Mouse (Mus musculus) kidney, adult 2 months (tissue): ENCODE data around the gene Mapre1. TPM values are rescaled to one million over a fixed set of nuclear protein-coding genes. Genes with fewer than 3 reads are reported as not detected.
"Not testable (repeated sequence)": the region's sequence is repeated elsewhere in the genome, so short reads cannot be mapped to it uniquely, and the experiment has no call there.

Experiments used
- DNase-seq: peaks from one replicate; pipeline ENCODE4 v3.0.0; 2021
- H3K27ac ChIP-seq: fragments of 200-500 bp; 2 replicates; pipeline ENCODE4 v1.5.1; 2012; ENCODE audit warnings: low read depth, low read length, control low read depth, inconsistent platforms; ENCODE audit not compliant: insufficient read depth
- H3K27me3 ChIP-seq: fragments of 200-500 bp; replicated peaks from 2 replicates; pipeline ENCODE4 v1.6.1; 2012; ENCODE audit warnings: mild to moderate bottlenecking, moderate library complexity, low read length, inconsistent platforms; ENCODE audit not compliant: control insufficient read depth, insufficient read depth
- H3K36me3 ChIP-seq: fragments of 200-500 bp; 2 replicates; pipeline ENCODE4 v1.6.1; 2012; ENCODE audit warnings: mild to moderate bottlenecking, moderate library complexity, low read length, inconsistent platforms; ENCODE audit not compliant: control insufficient read depth, insufficient read depth
- H3K4me1 ChIP-seq: fragments of 200-500 bp; 2 replicates; pipeline ENCODE4 v1.6.1; 2011; ENCODE audit warnings: low read length; ENCODE audit not compliant: control insufficient read depth, insufficient read depth
- H3K4me3 ChIP-seq: fragments of 200-500 bp; 2 replicates; pipeline ENCODE4 v1.5.1; 2011; ENCODE audit warnings: mild to moderate bottlenecking, low read depth, low read length, control low read depth; ENCODE audit not compliant: insufficient read depth
- CTCF ChIP-seq: fragments of 200-500 bp; conservative IDR thresholded peaks from 2 replicates; pipeline ENCODE4 v1.5.1; 2011; ENCODE audit warnings: low read depth, mild to moderate bottlenecking, control low read depth, low read length, moderate library complexity, mixed read lengths; ENCODE audit not compliant: insufficient read depth, insufficient read length
- POLR2A ChIP-seq: fragments of 200-500 bp; IDR thresholded peaks from one replicate; pipeline ENCODE4 v1.6.1; 2011; ENCODE audit warnings: low read depth, low read length, control low read depth
- WGBS: fragments of 180-500 bp; shearing (Covaris S2); methylation state at CpG from one replicate; pipeline ENCODE4 v1.1.7; 2018; 5-methylcytosine and 5-hydroxymethylcytosine counted together
- polyA plus RNA-seq: library from polyadenylated mRNA; depleted of rRNA; stranded (reverse); fragments of >200 nt; gene quantifications from 2 replicates; pipeline ENCODE4 v1.2.3, GENCODE M21; 2012; rRNA removed

Gene Mapre1
- polyA plus RNA-seq, result 8.2 and 11.2 TPM in 2 replicates

DNA sequence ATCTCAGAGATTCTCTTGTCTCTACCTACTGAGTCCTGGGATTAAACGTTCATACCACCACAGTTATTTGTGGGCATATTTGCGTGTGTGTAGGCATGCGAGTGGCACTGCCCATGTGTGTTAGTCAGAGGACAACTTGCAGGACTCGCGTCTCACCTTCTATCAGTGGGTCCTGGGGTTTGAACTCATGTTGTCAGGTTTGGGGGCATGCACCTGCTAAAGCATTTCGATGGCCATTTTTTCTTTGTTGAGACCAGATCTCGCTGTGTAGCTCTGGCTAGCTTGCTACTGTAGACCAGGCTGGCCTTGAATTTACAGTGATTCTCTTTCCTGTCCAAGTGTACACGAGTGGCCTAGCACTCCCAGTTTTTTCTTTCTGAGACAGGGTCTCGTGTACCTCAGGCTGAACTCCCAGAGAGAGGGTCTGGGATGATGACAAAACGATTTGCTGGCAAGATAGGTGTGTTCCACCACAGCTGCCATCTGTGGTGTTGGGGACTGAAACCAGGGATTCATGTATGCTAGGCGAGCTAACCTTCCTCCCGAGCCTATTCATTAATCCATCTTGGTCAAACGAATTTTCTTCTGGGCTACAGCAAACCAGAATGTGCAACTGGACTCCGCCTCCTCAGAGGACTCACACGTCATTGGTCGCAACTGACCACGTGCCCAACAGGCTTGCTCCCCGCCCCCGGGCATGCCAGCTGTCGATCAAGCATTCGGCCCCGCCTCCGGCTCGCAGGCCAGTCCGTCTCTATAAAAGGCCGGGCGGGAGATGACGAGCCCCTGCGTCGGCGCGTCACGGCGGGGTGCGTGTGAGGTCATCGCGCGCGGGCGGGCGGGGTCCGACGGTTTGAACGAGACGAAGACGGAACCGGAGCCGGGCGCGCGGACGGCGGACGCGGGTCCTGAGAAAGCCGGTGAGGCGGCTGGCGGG, at the start of gene Mapre1:
Gene Mapre1 (plus strand): TSS at position 775 of the 937 bp plus-strand sequence.
- peak; percentile 100 for DNase-seq
- WGBS, result 11% methylated on average over 58 of the region's 58 CpGs
- peak within 1 kb of the TSS; percentile 96 for H3K4me3 ChIP-seq

GRCm38 (mm10) chr2:153693413-153693812, 47.7 kb upstream of the Mapre1 start:
- H3K4me1 ChIP-seq, H3K36me3 ChIP-seq, H3K27ac ChIP-seq, DNase-seq, H3K27me3 ChIP-seq, H3K4me3 ChIP-seq: not testable (repeated sequence)
- WGBS, result 36% methylated on average over 7 of the region's 7 CpGs

More for the DNA sequence above, at the start of gene Mapre1:
- Histone ChIP-seq H3K4me1 (peaks cover 22% of the 10 kb centered on the region), H3K36me3 (no peaks in the 10 kb centered on the region), H3K27me3 (no peaks in the 10 kb centered on the region), H3K27ac (peak within 1 kb of the TSS; percentile 71)
- TF ChIP-seq CTCF (no peak), POLR2A (no peak)

DNA sequence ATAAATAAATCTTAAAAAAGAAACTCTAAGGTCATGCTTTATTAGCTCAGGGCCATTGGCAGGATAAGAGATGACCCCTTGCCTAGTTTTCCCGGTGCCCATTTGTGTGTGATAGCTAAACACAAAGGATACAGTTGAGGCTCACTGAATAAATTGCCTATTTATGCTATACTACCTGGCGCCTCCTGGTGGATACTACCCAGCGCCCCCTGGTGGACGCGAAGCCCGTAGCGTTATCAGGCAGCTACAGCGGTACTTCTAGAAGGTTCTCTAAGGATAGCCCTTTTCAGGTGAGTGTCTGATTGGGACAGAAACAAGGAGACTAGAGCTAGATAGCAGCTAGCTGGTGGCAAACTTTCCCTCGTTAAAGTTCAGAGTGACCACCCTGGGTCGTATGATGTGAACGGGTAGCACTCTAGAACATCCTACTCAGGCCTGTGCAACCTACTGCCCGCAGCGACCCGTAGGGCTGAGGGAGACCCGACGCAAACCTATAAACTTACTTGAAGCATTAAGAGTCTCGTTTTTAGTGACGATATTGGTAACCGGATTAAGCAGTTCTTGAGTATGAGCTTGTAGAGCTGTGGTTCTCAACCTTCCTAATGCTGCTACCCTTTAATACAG, 46.5 kb upstream of the Mapre1 start:
- TF ChIP-seq CTCF (peak; percentile 65), POLR2A (no peak)
- peak; percentile 24 for DNase-seq
- Histone ChIP-seq H3K4me3 (no peak overlapping the region), H3K27me3 (no peaks in the 10 kb centered on the region), H3K4me1 (peaks cover 3% of the 10 kb centered on the region; the same call in 1 of the 2 replicates), H3K27ac (no peak overlapping the region), H3K36me3 (no peaks in the 10 kb centered on the region)
- WGBS, result 67% methylated on average over 19 of the region's 19 CpGs

- no peaks in the 10 kb centered on the region for H3K27me3 ChIP-seq
- no peak within 1 kb of the TSS for H3K4me3 ChIP-seq
- H3K27ac ChIP-seq, result no peak within 1 kb of the TSS
- H3K4me1 ChIP-seq, result peaks cover 3% of the 10 kb centered on the region; the same call in 1 of the 2 replicates
- TF ChIP-seq CTCF, result no peak
- TF ChIP-seq POLR2A, result no peak
- DNase-seq, result no peak
- no peaks in the 10 kb centered on the region for H3K36me3 ChIP-seq
Observed at GRCm38 (mm10) chr2:153696352-153696751, 44.7 kb upstream of the Mapre1 start, which contains the start of gene Dnmt3c. TSS of gene Dnmt3c (plus strand) at chr2:153696652.

DNA sequence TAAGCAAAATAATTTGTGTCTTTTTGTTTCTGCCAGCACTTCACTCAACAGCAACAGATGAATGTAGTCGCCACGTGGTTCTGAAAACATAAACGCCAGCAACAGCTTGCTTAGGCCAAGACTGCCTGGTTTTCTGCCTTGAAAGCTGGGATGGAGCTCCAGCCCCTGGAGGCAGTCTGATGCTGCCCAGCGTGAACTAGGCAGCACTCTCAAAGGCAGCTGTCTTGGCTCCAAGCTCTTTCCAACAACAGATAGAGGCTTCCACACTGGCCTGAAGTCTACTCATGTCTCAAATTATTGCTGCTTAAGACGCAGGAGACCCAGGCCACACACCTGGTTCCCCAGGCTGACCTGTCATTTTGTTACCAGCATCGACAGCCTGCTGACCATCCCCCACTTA, 37.7 kb upstream of the Mapre1 start:
- Histone ChIP-seq H3K27me3 (no peaks in the 10 kb centered on the region), H3K27ac (no peak overlapping the region), H3K4me3 (no peak overlapping the region), H3K36me3 (no peaks in the 10 kb centered on the region), H3K4me1 (no peaks in the 10 kb centered on the region)
- WGBS, result 60% methylated on average over 6 of the region's 6 CpGs
- TF ChIP-seq CTCF (no peak), POLR2A (no peak)
- no peak for DNase-seq

GRCm38 (mm10) chr2:153710701-153711330, 30.3 kb upstream of the Mapre1 start:
- WGBS, result 42% methylated on average over 8 of the region's 8 CpGs
- Histone ChIP-seq H3K27me3 (no peaks in the 10 kb centered on the region), H3K4me1 (no peaks in the 10 kb centered on the region), H3K27ac (no peak overlapping the region), H3K4me3 (no peak overlapping the region), H3K36me3 (no peaks in the 10 kb centered on the region)
- peak; percentile 23 for DNase-seq
- TF ChIP-seq POLR2A, result no peak
- TF ChIP-seq CTCF, result peak; percentile 63

DNA sequence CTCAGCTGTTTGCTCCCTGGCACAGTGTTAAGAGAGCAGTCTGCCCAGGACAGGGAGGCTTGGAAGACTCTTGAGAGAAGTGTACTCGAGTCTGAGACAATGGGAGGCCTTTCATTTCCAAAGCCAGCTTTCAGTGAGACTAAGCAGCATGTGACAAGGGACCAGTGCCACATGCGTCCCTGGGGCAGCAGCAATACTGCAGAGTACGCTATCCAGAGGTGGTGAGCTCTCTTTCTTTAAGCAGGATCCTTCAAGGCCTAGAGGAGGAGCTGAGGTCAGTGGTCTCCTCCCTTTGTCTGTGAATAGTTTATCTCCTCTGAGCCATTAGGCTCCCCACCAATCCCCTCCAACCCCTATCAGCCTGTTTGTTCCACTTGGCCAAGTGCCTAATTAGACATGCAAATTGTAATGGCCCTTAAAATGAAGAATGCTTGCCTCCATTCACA, 28.4 kb upstream of the Mapre1 start:
- DNase-seq, result no peak
- TF ChIP-seq POLR2A (no peak), CTCF (no peak)
- no peaks in the 10 kb centered on the region for H3K27me3 ChIP-seq
- no peak overlapping the region for H3K4me3 ChIP-seq
- H3K36me3 ChIP-seq, result no peaks in the 10 kb centered on the region
- H3K27ac ChIP-seq, result no peak overlapping the region
- 75% methylated on average over 3 of the region's 3 CpGs for WGBS
- no peaks in the 10 kb centered on the region for H3K4me1 ChIP-seq
